Comparison of ENCODE assay signal across 8 mouse cellular contexts in the genomic region with DNA sequence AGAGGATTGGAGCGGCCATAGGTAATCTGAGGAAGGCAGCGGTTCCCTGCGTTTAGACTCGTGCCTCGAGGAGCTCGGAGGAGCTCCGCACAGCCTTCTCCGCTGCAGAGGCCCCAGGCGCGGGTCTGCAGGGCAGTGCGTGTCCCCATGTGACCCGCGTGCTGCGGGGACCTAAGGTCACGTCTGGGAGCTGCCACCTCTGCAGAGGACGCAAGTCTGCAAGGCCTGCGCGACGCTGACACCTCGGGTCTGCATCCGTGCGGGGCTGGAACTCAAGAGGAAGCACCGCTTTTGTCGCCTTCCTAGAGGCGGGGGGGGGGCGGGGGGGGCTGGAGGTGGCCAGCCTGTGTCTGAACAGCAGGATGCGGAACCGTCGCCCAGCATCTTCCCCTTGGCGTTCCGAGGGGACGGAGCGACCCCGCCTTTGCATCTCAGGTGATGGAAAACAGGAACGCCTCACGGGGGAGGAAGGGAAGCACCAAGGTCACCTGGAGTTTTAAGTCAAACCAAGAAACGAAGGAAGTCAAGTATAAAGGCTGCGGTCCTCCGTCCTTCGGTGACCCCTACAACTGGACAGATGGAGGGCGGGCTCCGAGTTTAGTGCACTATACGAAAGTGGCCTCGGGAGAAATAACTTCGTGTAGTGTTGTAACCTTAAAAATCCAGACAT. TPM values are rescaled to one million over a fixed set of nuclear protein-coding genes. Genes with fewer than 3 reads are reported as not detected.
DNase-seq lines count a peak whose midpoint lies in the region; ATAC-seq and TF ChIP-seq lines count a peak whose summit lies in the region.

No protein-coding gene starts in this region.

- WGBS in cerebellum, adult 2 months: under 1% methylated on average over 45 of the region's 45 CpGs
- 1% methylated on average over 45 of the region's 45 CpGs for WGBS in hindbrain, embryonic 10.5 days
- under 1% methylated on average over 44 of the region's 45 CpGs for WGBS in liver, embryonic 12.5 days (ENCODE audit: insufficient replicate concordance)
- WGBS in small intestine, adult 2 months: under 1% methylated on average over 44 of the region's 45 CpGs

- H3K4me2 ChIP-seq in liver, embryonic 12.5 days: peak overlapping the region; percentile 99

- H3K36me3 ChIP-seq in testis, adult 2 months (ENCODE audit: control insufficient read depth, insufficient read depth, low read length): peaks cover 7% of the 10 kb centered on the region
- H3K36me3 ChIP-seq in hindbrain, embryonic 10.5 days: peaks cover 35% of the 10 kb centered on the region
- H3K36me3 ChIP-seq in liver, embryonic 12.5 days: peaks cover 30% of the 10 kb centered on the region
- H3K36me3 ChIP-seq in small intestine, adult 2 months (ENCODE audit: control insufficient read depth, insufficient read depth, low read length): no peaks in the 10 kb centered on the region

- H3K4me3 ChIP-seq in cerebellum, adult 2 months (replicated peaks; ENCODE audit: insufficient read depth, low read depth, low read length): peak overlapping the region; percentile 78
- H3K4me3 ChIP-seq in testis, adult 2 months (ENCODE audit: control insufficient read depth, low read depth, low read length): peak overlapping the region; percentile 89
- H3K4me3 ChIP-seq in hindbrain, embryonic 10.5 days: peak overlapping the region; percentile 99
- H3K4me3 ChIP-seq in liver, embryonic 12.5 days: peak overlapping the region; percentile 99
- peak overlapping the region; percentile 79 for H3K4me3 ChIP-seq in small intestine, adult 2 months (ENCODE audit: low read depth, low read length)

- no peaks in the 10 kb centered on the region for H3K4me1 ChIP-seq in cerebellum, adult 2 months (ENCODE audit: control insufficient read depth, insufficient read depth, low read length)
- peaks cover 3% of the 10 kb centered on the region for H3K4me1 ChIP-seq in testis, adult 2 months (ENCODE audit: control insufficient read depth, insufficient read depth, low read length)
- H3K4me1 ChIP-seq in hindbrain, embryonic 10.5 days (replicated peaks): peaks cover 28% of the 10 kb centered on the region
- peaks cover 53% of the 10 kb centered on the region for H3K4me1 ChIP-seq in liver, embryonic 12.5 days
- no peaks in the 10 kb centered on the region; the same call in 1 of the 2 replicates for H3K4me1 ChIP-seq in small intestine, adult 2 months (ENCODE audit: control insufficient read depth, insufficient read depth, insufficient read length, low read length)

- H3K9ac ChIP-seq in liver, embryonic 12.5 days: peak overlapping the region; percentile 100

- TF ChIP-seq POLR2A in cerebellum, adult 2 months (IDR thresholded peaks at IDR 0.05; ENCODE audit: borderline replicate concordance, insufficient read depth, low read length): no peak
- TF ChIP-seq POLR2A in testis, adult 2 months (IDR thresholded peaks at IDR 0.05; ENCODE audit: control insufficient read depth, low read depth, low read length): no peak
- TF ChIP-seq POLR2A in small intestine, adult 2 months (IDR thresholded peaks at IDR 0.05; ENCODE audit: low read depth, low read length): no peak

- H3K27me3 ChIP-seq in cerebellum, adult 2 months (ENCODE audit: control insufficient read depth, insufficient read depth, low read length): no peaks in the 10 kb centered on the region
- no peaks in the 10 kb centered on the region for H3K27me3 ChIP-seq in testis, adult 2 months (ENCODE audit: control insufficient read depth, insufficient read depth, low read length)
- H3K27me3 ChIP-seq in hindbrain, embryonic 10.5 days (ENCODE audit: insufficient read depth, poor library complexity, severe bottlenecking): no peaks in the 10 kb centered on the region
- H3K27me3 ChIP-seq in liver, embryonic 12.5 days (replicated peaks): no peaks in the 10 kb centered on the region
- H3K27me3 ChIP-seq in small intestine, adult 2 months (ENCODE audit: control insufficient read depth, insufficient read depth, low read length): no peaks in the 10 kb centered on the region

- DNase-seq in cerebellum, adult 2 months: no peak
- no peak for DNase-seq in cerebellum, postnatal 10 days
- DNase-seq in testis, postnatal 10 days (ENCODE audit: low spot score): no peak
- no peak for DNase-seq in hindbrain, embryonic 10.5 days (ENCODE audit: low spot score)
- no peak for DNase-seq in ovary, adult 18-20 months (ENCODE audit: low spot score)

- TF ChIP-seq CTCF in cerebellum, adult 2 months (IDR thresholded peaks at IDR 0.05; ENCODE audit: borderline replicate concordance, insufficient read depth, low read depth, low read length): no peak
- no peak for TF ChIP-seq CTCF in testis, adult 2 months (IDR thresholded peaks at IDR 0.05; ENCODE audit: control insufficient read depth, insufficient read depth, insufficient replicate concordance, low read depth, low read length)
- TF ChIP-seq CTCF in small intestine, adult 2 months (IDR thresholded peaks at IDR 0.05; ENCODE audit: extremely low read depth, insufficient read length, insufficient replicate concordance, low read depth, low read length): no peak

- peak; percentile 59 for ATAC-seq in liver, embryonic 12.5 days

- no peaks in the 10 kb centered on the region for H3K9me3 ChIP-seq in hindbrain, embryonic 10.5 days
- H3K9me3 ChIP-seq in liver, embryonic 12.5 days (replicated peaks): no peaks in the 10 kb centered on the region

- H3K27ac ChIP-seq in cerebellum, adult 2 months (ENCODE audit: insufficient read depth, low read length): peak overlapping the region; percentile 18
- H3K27ac ChIP-seq in testis, adult 2 months (ENCODE audit: control insufficient read depth, insufficient read depth, low read depth, low read length): peak overlapping the region; percentile 98
- H3K27ac ChIP-seq in hindbrain, embryonic 10.5 days: peak overlapping the region; percentile 95
- peak overlapping the region; percentile 91 for H3K27ac ChIP-seq in liver, embryonic 12.5 days
- H3K27ac ChIP-seq in small intestine, adult 2 months (ENCODE audit: insufficient read depth, low read depth, low read length): peak overlapping the region; percentile 76

RNA-seq across cellular contexts. Expression of a gene that starts 0.7 kb away (rescaled TPM):
- 9.6 and 10.3 TPM in 2 replicates for polyA plus RNA-seq in cerebellum, adult 2 months (2012; rRNA removed)
- 80.0 and 95.3 TPM in 2 replicates for polyA plus RNA-seq in testis, adult 2 months (2012; rRNA removed)
- 18.9 and 21.9 TPM in 2 replicates for polyA plus RNA-seq in hindbrain, embryonic 10.5 days (2016; fragmentation: Nextera tagmentation; extraction: Ambion mirVana)
- polyA plus RNA-seq in liver, embryonic 12.5 days (2016; fragmentation: Nextera tagmentation; extraction: Ambion mirVana): 11.3 and 11.6 TPM in 2 replicates
- 7.8 and 15.1 TPM in 2 replicates for polyA plus RNA-seq in small intestine, adult 2 months (2012; rRNA removed)

RNA-seq across cellular contexts. Expression of a gene that starts 22.1 kb away (rescaled TPM):
- 72.3 and 73.7 TPM in 2 replicates for polyA plus RNA-seq in cerebellum, adult 2 months (2012; rRNA removed)
- 12.7 and 14.0 TPM in 2 replicates for polyA plus RNA-seq in testis, adult 2 months (2012; rRNA removed)
- polyA plus RNA-seq in hindbrain, embryonic 10.5 days (2016; fragmentation: Nextera tagmentation; extraction: Ambion mirVana): 113 and 125 TPM in 2 replicates
- polyA plus RNA-seq in liver, embryonic 12.5 days (2016; fragmentation: Nextera tagmentation; extraction: Ambion mirVana): 55.1 and 57.8 TPM in 2 replicates
- 17.7 and 29.3 TPM in 2 replicates for polyA plus RNA-seq in small intestine, adult 2 months (2012; rRNA removed)

RNA-seq across cellular contexts. Expression of a gene that starts 23.1 kb away (rescaled TPM):
- 107 and 111 TPM in 2 replicates for polyA plus RNA-seq in cerebellum, adult 2 months (2012; rRNA removed)
- polyA plus RNA-seq in testis, adult 2 months (2012; rRNA removed): 2.6 and 3.1 TPM in 2 replicates
- polyA plus RNA-seq in hindbrain, embryonic 10.5 days (2016; fragmentation: Nextera tagmentation; extraction: Ambion mirVana): 8.6 and 11.0 TPM in 2 replicates
- 2.5 TPM in 2 replicates for polyA plus RNA-seq in liver, embryonic 12.5 days (2016; fragmentation: Nextera tagmentation; extraction: Ambion mirVana)
- polyA plus RNA-seq in small intestine, adult 2 months (2012; rRNA removed): 11.5 and 13.7 TPM in 2 replicates

RNA-seq across cellular contexts. Expression of a gene that starts 56.4 kb away (rescaled TPM):
- 40.1 and 41.1 TPM in 2 replicates for polyA plus RNA-seq in cerebellum, adult 2 months (2012; rRNA removed)
- polyA plus RNA-seq in testis, adult 2 months (2012; rRNA removed): 9.1 and 10.4 TPM in 2 replicates
- polyA plus RNA-seq in hindbrain, embryonic 10.5 days (2016; fragmentation: Nextera tagmentation; extraction: Ambion mirVana): 19.6 and 21.3 TPM in 2 replicates
- polyA plus RNA-seq in liver, embryonic 12.5 days (2016; fragmentation: Nextera tagmentation; extraction: Ambion mirVana): 17.1 and 17.7 TPM in 2 replicates
- polyA plus RNA-seq in small intestine, adult 2 months (2012; rRNA removed): 87.7 and 167 TPM in 2 replicates

Comparison
In these comparisons a context has a peak if more than half of its experiments do, and no peak if none do; other contexts are left out.
1. H3K27ac ChIP-seq: peak in every context shown above with its lines; median percentile 98 in testis, adult 2 months; 95 in hindbrain, embryonic 10.5 days; 91 in liver, embryonic 12.5 days; 76 in small intestine, adult 2 months; 18 in cerebellum, adult 2 months.